11 mouse cellular contexts compared by ENCODE assay signal in genomic region chr7:112055901-112056625, GRCm38 (mm10). TPM values are rescaled to one million over a fixed set of nuclear protein-coding genes. Genes with fewer than 3 reads are reported as not detected.
DNase-seq lines count a peak whose midpoint lies in the region; ATAC-seq and TF ChIP-seq lines count a peak whose summit lies in the region.
"Had no signal": no experiment of that assay in that cellular context is flagged by ENCODE, and none has a peak within 500 bp of the region (broad histone marks: within the 10 kb centered on the region; RNA-seq: fewer than 3 reads in every experiment).

No protein-coding gene starts in this region.

- ATAC-seq in midbrain, embryonic 15.5 days (replicated peaks) = no peak
- ATAC-seq in neural tube, embryonic 15.5 days (ENCODE audit: low FRiP score) = no peak
- no peak for ATAC-seq in forebrain, embryonic 16.5 days

- DNase-seq in 3T3-L1 (ENCODE audit: low read depth, low spot score) = peak; percentile 84
- DNase-seq in kidney, postnatal 25 days = peak; percentile 61 to 74
- DNase-seq in lung, postnatal 10 days = peak; percentile 59
- no peak for DNase-seq in heart, adult 18-20 months

- H3K9ac ChIP-seq in midbrain, embryonic 15.5 days = no peak overlapping the region
- no peak overlapping the region for H3K9ac ChIP-seq in neural tube, embryonic 15.5 days (replicated peaks)
- H3K9ac ChIP-seq in forebrain, embryonic 16.5 days (replicated peaks; ENCODE audit: low read depth, low read length) = no peak overlapping the region
- H3K9ac ChIP-seq: embryonic facial prominence, embryonic 13.5 days; midbrain, embryonic 12.5 days had no signal

- H3K9me3 ChIP-seq in midbrain, embryonic 15.5 days = no peaks in the 10 kb centered on the region
- no peaks in the 10 kb centered on the region for H3K9me3 ChIP-seq in neural tube, embryonic 15.5 days (replicated peaks)
- no peaks in the 10 kb centered on the region for H3K9me3 ChIP-seq in forebrain, embryonic 16.5 days (ENCODE audit: control insufficient read depth, low read length)
- H3K9me3 ChIP-seq: embryonic facial prominence, embryonic 13.5 days; midbrain, embryonic 12.5 days had no signal

- no peak for TF ChIP-seq CTCF in embryonic fibroblast, embryonic 13.5 days (IDR thresholded peaks at IDR 0.05; ENCODE audit: borderline replicate concordance, insufficient read depth, low read length)

- 87% methylated on average over 8 of the region's 8 CpGs for WGBS in midbrain, embryonic 15.5 days
- 88% methylated on average over 8 of the region's 8 CpGs for WGBS in neural tube, embryonic 15.5 days
- WGBS in forebrain, embryonic 16.5 days = 85% methylated on average over 8 of the region's 8 CpGs

- H3K27ac ChIP-seq in embryonic fibroblast, embryonic 13.5 days (ENCODE audit: insufficient read depth, low read length) = peak overlapping the region; percentile 77
- H3K27ac ChIP-seq in midbrain, embryonic 15.5 days = no peak overlapping the region
- no peak overlapping the region for H3K27ac ChIP-seq in neural tube, embryonic 15.5 days (replicated peaks)
- H3K27ac ChIP-seq in forebrain, embryonic 16.5 days (ENCODE audit: low read length) = no peak overlapping the region
- H3K27ac ChIP-seq: embryonic facial prominence, embryonic 13.5 days; midbrain, embryonic 12.5 days had no signal

- H3K27me3 ChIP-seq in midbrain, embryonic 15.5 days (replicated peaks) = no peaks in the 10 kb centered on the region
- no peaks in the 10 kb centered on the region for H3K27me3 ChIP-seq in neural tube, embryonic 15.5 days (replicated peaks)
- no peaks in the 10 kb centered on the region for H3K27me3 ChIP-seq in forebrain, embryonic 16.5 days (replicated peaks; ENCODE audit: control insufficient read depth, insufficient read depth, low read length)
- H3K27me3 ChIP-seq: embryonic facial prominence, embryonic 13.5 days; midbrain, embryonic 12.5 days had no signal

- H3K4me1 ChIP-seq in embryonic fibroblast, embryonic 13.5 days (ENCODE audit: control insufficient read depth, insufficient read depth, low read length) = peaks cover 7% of the 10 kb centered on the region
- no peaks in the 10 kb centered on the region for H3K4me1 ChIP-seq in midbrain, embryonic 15.5 days
- H3K4me1 ChIP-seq in neural tube, embryonic 15.5 days = no peaks in the 10 kb centered on the region
- H3K4me1 ChIP-seq in forebrain, embryonic 16.5 days (replicated peaks; ENCODE audit: control insufficient read depth, insufficient read depth, low read length) = no peaks in the 10 kb centered on the region
- H3K4me1 ChIP-seq: embryonic facial prominence, embryonic 13.5 days; midbrain, embryonic 12.5 days had no signal

- no peak overlapping the region for H3K4me3 ChIP-seq in embryonic fibroblast, embryonic 13.5 days (ENCODE audit: insufficient read depth, low read length)
- no peak overlapping the region for H3K4me3 ChIP-seq in midbrain, embryonic 15.5 days
- no peak overlapping the region for H3K4me3 ChIP-seq in neural tube, embryonic 15.5 days (replicated peaks)
- H3K4me3 ChIP-seq in forebrain, embryonic 16.5 days (replicated peaks; ENCODE audit: low read length) = no peak overlapping the region
- H3K4me3 ChIP-seq: embryonic facial prominence, embryonic 13.5 days; midbrain, embryonic 12.5 days had no signal

- H3K4me2 ChIP-seq in midbrain, embryonic 15.5 days = no peak overlapping the region
- no peak overlapping the region for H3K4me2 ChIP-seq in neural tube, embryonic 15.5 days
- no peak overlapping the region for H3K4me2 ChIP-seq in forebrain, embryonic 16.5 days (ENCODE audit: low read length)
- H3K4me2 ChIP-seq: embryonic facial prominence, embryonic 13.5 days; heart, embryonic 11.5 days; midbrain, embryonic 12.5 days had no signal

- H3K36me3 ChIP-seq in midbrain, embryonic 15.5 days (replicated peaks) = peaks cover 17% of the 10 kb centered on the region
- peaks cover 27% of the 10 kb centered on the region for H3K36me3 ChIP-seq in neural tube, embryonic 15.5 days
- H3K36me3 ChIP-seq in forebrain, embryonic 16.5 days (ENCODE audit: control insufficient read depth, insufficient read depth) = peaks cover 24% of the 10 kb centered on the region

- no peak for TF ChIP-seq POLR2A in embryonic fibroblast, embryonic 13.5 days (IDR thresholded peaks at IDR 0.05; ENCODE audit: low read depth, low read length)

RNA-seq across cellular contexts. Expression of gene Usp47, which starts 32.8 kb away (rescaled TPM):
- polyA plus RNA-seq in embryonic fibroblast, embryonic 13.5 days (2011; ENCODE audit: insufficient read length, low read depth, missing spikeins) = 123 and 130 TPM in 2 replicates
- 78.6 and 82.5 TPM in 2 replicates for polyA plus RNA-seq in midbrain, embryonic 15.5 days (2015; fragmentation: Nextera tagmentation; extraction: Ambion mirVana)
- polyA plus RNA-seq in neural tube, embryonic 15.5 days (2015; fragmentation: Nextera tagmentation; extraction: Ambion mirVana) = 58.1 and 60.0 TPM in 2 replicates
- polyA plus RNA-seq in forebrain, embryonic 16.5 days (2015; fragmentation: Nextera tagmentation; extraction: Ambion mirVana) = 98.6 and 107 TPM in 2 replicates
- total RNA-seq in heart, adult 18-20 months (2021) = 10 to 100 TPM; 83.2 to 89.4 TPM

Comparison
In these comparisons a context has a peak if more than half of its experiments do, and no peak if none do; other contexts are left out.
1. DNase-seq: peak in 3T3-L1 (single experiment), kidney, postnatal 25 days (2 of 2) and lung, postnatal 10 days (single experiment); none in heart, adult 18-20 months (0 of 2).